Mouse (Mus musculus): ENCODE results near the gene Fam178b.

DNA sequence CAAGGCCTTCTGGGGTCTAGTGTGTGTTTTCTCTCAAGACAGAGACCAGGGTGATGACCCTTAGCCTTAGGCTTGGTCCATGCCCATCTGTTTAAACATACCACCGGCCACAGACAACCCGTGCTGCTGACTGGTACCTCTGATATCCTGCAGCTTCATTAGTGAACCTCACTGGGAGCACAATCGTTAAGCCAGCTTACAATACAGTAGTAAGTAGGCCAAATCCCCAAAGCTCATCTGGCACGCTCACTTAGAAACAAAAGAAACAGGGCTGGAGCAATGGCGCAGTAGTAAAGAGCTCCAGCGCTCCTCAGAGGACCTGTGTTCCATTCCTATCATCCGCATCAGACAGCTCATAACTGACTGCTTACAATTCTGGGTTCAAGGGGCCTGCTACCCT is 2.1 kb downstream of the Fam178b start:
- TF ChIP-seq CTCF (IDR thresholded peaks at IDR 0.05; ENCODE audit: control insufficient read depth, insufficient read depth, insufficient replicate concordance, low read depth, low read length) (no peak), POLR2A (IDR thresholded peaks at IDR 0.05; ENCODE audit: control insufficient read depth, low read depth, low read length) (no peak)
